Mouse (Mus musculus) kidney, postnatal 4 days (tissue): ENCODE results near the gene Evpl.

Experiments
- DNase-seq, 2 experiments: peaks; one replicate each; pipeline ENCODE4 v3.0.0; 2021; ENCODE audit warnings: mixed read lengths in 2 of 2

Evpl gene

GRCm38 (mm10) chr11:116255090-116255981 lies 17.5 kb upstream of the Evpl start:
- DNase-seq: no peak

DNA sequence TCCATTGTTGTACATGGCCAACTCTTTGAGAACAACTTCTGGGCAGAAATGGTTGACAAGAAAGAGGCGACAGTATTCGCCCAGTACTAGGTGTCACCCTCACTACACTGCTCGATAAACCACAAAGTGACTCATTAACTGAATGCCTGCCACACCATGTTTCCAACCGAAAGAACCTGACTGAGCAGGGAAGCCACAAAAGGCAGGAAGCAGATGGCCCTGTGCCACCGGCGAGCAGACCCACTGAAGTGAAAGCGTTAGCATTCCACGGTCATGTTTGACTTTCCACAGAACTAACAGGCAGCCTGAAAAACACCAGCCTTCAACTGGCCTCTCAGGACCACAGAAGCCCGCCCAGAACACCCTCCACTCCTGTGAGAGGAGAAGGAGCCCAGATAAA lies 16.8 kb upstream of the Evpl start:
- DNase-seq: peak; percentile 46 to 62

DNA sequence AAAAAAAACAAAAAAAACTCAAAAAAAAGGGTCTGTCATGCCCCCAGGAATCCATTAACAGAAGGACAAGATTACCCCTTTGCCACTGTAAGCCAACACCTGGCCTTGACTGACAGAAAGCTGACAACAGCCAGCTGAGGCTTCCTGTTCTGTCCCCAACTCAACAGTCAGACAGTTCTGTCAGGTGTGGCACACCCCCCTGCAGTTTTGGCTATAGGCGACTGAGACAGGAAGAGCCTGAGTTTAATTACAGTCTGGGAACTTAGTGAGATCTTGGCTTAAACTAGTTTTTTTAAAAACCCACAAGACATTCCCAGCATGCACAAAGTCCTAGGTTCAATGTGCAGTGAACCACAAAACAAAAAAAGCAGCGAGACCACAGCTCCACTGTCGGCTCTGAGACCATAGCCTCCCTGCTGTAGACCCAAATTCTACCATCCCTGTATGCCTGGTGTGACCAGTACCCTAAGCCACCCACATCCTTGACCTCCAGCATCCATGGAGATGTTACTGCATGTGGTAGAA lies 15.3 kb upstream of the Evpl start:
- DNase-seq: no peak

DNA sequence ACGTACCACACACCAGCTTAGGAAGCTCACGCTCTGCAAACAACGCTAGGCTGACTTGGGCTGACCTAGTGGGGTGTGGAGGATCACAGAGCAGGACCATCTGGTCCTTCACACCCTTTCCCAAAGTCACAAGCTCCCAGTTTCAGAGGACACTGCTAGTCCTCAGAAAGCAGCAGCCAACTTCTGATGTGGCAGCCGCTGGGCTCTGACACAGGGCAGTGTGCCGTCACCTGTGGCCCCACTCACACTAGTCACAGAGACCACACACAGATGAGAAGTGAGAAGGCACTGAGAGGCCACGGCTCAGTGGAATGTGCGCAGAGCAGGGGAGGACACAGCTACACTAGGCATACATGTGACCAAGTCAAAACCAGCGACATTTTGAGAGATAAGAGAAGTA lies 13.0 kb upstream of the Evpl start:
- no peak for DNase-seq

- no peak for DNase-seq
These were observed 9.8 kb upstream of the Evpl start for GRCm38 (mm10) chr11:116247502-116248222.

DNA sequence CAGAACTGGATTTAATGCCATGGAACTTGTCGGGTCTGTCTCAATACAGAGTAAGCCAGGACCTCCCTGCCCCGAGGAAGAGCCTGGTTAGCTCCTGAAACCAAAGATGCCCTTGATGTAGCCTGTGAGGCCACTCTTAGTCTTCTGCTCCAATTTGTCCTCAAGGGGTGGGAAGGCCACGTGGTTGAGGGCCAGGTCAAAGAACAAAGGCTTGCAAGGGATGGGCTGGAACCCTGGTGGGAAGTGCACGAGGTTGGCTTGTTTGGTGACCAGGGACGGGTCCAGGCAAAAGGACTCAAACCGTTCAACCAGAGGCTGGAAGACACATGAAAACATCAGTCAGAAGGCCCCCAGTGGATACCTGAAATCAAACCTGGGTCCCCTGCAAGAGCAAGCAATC lies 7.7 kb upstream of the Evpl start:
- no peak for DNase-seq

GRCm38 (mm10) chr11:116244580-116244979 lies 6.7 kb upstream of the Evpl start:
- no peak for DNase-seq

DNA sequence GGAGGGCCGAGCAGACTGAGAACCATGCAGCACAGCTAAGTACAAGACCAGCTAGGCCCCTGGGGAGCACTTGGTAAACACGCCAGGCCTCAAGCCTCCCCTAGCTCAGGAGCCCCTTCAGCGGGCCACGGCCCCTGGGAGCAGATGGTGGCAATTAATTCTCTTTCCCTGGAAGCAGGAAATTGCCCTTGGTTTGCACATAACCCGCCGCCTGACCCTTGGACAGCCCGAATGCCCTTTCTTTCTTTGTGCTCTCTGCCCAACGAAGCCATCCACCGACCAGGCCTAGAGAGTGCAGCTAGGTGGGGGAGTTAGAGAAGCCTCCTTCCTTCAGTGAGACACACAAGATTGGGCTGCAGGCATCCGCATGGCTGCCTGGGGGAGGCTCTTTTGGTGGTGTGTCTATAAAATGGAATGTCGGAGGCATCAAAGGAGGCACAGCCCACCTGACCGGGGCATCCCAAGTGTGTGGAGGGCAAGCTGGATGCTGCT lies 3.9 kb upstream of the Evpl start:
- peak; percentile 60 to 76 for DNase-seq

DNA sequence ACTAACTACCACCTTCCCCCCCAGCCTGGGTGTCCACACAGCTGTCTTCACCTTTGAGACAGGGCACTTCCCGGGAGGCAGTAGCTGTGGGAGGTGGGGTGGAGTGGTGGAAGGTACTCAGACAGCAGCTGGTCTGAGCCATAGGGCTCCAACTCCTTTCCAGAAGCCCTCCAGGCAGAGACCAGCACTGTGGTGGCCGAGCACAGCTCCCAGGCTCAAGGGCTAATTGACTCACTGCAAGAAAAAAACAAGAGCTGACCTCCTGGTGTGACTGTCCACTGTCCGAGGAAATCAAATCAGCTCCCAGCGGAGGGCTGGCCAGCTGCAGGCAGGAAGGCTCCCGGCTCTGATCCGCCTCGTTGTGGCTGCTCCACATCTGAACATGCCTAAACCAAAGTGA lies 1.9 kb upstream of the Evpl start:
- peak; percentile 47 to 66 for DNase-seq

GRCm38 (mm10) chr11:116234901-116235300 lies 3.0 kb downstream of the Evpl start:
- DNase-seq: peak in 1 of 2 experiments; percentile 43

- DNase-seq: peak in 1 of 2 experiments; percentile 44
These were observed 5.5 kb downstream of the Evpl start for GRCm38 (mm10) chr11:116232427-116232826.

DNA sequence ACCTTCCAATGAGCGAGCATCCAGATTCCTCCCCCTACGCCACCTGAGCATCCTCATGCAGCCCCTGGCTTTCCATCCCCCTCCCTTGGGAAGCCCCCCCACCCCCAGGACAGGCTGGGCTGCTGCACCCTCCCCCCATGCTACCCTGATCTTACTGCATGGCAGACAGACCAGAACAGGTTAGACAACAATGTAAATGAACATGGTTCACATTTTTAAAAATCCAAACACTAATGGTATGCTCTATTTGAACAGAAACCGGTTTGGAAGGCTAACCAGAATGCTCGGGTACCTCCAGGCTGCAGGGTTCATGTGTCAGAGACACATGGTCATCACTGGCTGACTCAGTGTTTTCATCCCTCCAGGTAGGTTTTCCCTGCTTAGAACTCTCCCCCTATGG lies 9.2 kb downstream of the Evpl start:
- no peak for DNase-seq

DNA sequence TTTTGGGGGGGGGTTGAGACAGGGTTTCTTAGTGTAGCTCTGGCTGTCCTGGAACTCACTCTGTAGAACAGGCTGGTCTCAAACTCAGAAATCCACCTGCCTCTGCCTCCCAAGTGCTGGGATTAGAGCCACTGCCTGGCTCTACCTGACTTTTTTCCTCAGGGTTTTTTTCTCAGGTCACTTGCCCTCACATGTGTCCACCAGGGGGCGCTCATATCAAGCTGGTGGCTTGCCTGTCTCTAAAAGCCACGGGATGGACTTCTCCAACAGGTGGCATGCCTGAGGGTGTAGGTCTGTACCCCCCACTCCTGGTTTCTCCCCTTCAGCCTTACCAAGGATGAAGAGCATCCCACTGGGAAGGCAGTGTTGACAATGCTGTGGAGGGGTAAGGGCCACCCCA lies 11.5 kb downstream of the Evpl start:
- peak; percentile 94 to 95 for DNase-seq

DNA sequence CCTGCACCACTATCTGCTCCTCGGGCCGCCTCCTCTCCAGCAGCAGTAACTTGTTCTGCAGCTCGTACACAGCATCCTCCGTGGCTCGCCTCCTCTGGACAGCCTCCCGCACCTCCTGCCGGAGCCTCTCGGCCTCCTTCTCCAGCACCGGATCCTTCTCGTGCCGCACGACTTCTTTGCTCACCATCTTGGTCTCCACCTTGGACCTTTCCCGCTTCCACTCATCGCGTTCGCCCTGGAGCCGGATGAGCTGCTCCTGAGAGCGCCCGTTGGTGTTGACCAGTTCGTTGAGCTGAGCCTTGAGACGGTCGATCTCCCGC lies 15.2 kb downstream of the Evpl start:
- no peak for DNase-seq

DNA sequence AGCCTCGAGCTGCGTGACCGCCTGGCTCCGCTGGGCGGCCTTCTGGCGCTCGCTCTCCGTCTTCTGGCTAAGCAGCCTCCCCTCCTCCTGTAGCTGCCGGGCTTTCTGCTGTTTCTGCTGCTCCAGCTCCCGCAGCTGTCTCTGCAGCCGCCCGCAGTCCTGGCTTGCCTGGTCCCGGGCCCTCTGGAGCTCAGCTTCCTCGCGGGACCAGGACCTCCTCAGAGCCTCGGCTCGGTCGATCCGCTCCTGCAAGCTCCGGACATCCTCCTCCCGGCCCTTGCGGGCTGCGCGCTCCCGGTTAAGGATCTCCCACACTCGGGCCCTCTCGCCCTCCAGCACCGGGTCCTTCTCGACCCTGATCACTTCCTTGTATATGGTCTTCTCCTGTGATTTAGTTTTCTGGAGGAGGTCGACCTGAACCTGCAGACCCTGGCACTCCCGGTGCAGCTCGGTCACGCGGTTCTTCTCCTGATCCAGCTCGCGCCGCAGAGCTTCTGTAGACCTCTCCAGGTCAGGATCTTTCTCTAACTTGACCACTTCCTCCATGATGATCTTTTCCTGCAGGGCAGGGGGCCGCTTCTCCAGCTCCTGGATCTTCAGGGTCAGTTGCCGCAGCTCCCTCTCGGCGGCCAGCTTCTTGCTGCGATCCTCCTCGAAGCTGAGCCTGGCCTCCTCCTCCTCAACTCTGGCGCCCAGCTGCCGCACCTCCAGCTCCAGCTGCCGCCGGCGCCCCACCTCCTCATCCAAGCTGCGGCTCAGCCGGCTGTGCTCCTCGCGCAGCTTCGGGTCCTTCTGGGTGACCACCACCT lies 15.7 kb downstream of the Evpl start:
- peak; percentile 57 to 74 for DNase-seq

DNA sequence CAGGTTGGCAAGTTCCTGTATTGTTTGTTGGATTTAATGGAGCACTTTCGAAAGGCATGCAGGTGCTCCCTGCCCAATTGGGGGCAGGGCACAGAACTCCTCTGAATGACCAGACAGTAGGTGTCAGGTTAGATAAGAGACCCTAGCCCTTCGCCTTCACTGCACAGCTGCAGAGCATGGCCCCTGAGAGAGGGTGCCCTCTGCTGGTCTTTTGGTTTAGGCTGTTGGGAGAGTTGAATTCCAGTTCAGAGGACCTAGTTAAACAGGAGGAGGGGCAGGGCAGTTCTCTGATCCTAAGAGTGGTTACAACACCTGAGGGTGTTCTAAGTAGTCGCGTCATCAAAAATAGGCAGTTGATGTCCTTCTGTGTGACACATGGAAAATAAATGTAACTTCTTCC lies 18.0 kb downstream of the Evpl start:
- DNase-seq: peak; percentile 78 to 84

DNA sequence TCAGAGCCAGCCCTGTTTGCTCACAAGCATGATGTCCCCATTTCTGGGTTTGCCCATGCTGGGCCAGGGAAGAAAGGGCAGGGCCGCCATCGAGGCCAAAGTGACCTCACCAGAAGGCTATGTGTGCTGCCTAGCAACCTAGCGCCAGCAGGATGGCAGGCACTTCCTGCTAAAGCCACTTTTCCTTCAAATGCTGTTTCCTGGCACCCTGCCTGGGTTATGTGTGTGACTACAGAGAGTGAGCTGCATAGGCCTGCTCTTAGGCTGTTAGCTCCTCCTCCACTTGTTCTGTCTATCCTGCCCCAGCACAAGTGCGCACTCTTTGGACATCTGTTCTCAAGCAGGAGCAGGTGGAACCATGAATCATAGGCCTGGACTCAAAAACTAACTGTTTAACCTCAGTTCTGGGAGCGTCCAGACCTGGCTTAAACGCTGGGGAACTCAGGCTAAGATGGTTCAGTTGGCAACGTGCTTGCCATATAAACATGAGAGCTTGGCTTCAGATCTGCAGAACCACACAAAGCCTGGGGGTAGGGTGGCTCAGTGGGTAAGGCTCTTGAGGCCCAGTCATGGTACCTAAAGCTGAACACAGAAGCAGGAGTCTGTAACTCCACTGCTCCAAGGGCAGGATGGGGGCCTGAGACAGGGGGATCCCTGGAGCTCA lies 19.0 kb downstream of the Evpl start:
- DNase-seq: peak; percentile 83 to 91

- no peak for DNase-seq
These were observed 19.6 kb downstream of the Evpl start for GRCm38 (mm10) chr11:116218263-116218662.

GRCm38 (mm10) chr11:116216549-116216948 lies 21.3 kb downstream of the Evpl start:
- no peak for DNase-seq

DNA sequence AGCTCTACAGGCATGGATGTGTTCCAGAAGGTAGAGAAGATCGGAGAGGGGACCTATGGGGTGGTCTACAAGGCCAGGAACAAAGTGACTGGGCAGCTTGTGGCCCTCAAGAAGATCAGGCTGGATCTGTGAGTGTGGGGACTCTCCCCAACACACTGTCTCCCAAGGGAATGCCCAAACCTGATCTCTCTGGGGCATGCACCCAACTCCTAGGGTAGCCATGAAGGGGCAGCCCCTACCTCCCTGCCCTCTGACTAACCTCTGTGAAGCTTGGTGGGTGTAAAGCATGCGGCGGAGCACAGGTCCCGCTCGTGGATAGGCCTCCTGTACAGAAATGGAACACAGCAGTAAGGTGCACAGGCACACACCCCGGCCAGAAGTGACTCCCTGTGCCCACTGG lies 21.9 kb downstream of the Evpl start:
- no peak for DNase-seq

DNA sequence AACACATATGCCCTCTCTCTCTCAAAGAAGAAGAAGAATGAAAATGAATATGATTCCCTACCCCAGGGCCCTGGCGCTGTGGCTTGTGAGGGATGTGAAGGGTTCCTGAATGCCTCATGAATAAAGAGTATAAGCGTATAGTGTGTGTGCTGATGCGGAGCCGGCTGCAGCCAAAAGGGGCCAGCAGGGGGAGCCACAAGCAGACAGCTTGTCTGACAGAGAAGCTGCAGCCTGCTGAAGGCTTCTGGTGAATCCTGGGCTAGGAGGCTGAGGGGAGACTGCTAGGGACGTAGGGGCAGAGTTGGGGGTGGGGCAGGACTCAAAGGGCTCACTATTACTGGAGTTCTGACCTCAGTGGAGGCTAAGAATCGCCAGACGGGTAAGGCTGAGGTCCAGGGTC lies 22.7 kb downstream of the Evpl start:
- peak; percentile 72 to 79 for DNase-seq

- DNase-seq: no peak
These were observed 23.9 kb downstream of the Evpl start for GRCm38 (mm10) chr11:116213877-116214510.
